Mouse (Mus musculus) midbrain, embryonic 13.5 days (tissue): ENCODE data around the gene Cpne4. TPM values are rescaled to one million over a fixed set of nuclear protein-coding genes. Genes with fewer than 3 reads are reported as not detected.

Experiments
- ATAC-seq: fragments of 200-750 bp; cut with Nextera tagmentation; 2 replicates; pipeline ENCODE4 v1.8.0; 2017; ENCODE audit warnings: mild to moderate bottlenecking, moderate TSS enrichment, moderate library complexity
- H3K27ac ChIP-seq: fragments of 300-500 bp; sonication (generic); 2 replicates; pipeline ENCODE4 v1.5.1; 2015; ENCODE audit warnings: inconsistent platforms, mild to moderate bottlenecking, moderate library complexity
- H3K27me3 ChIP-seq: fragments of 300-500 bp; sonication (generic); 2 replicates; pipeline ENCODE4 v1.6.1; 2015; ENCODE audit warnings: mild to moderate bottlenecking, inconsistent platforms
- H3K36me3 ChIP-seq: fragments of 300-500 bp; sonication (generic); 2 replicates; pipeline ENCODE4 v1.6.1; 2015; ENCODE audit warnings: mild to moderate bottlenecking, inconsistent platforms
- H3K4me1 ChIP-seq: fragments of 300-500 bp; sonication (generic); replicated peaks from 2 replicates; pipeline ENCODE4 v1.6.1; 2015; ENCODE audit warnings: inconsistent platforms
- H3K4me2 ChIP-seq: fragments of 300-500 bp; sonication (generic); replicated peaks from 2 replicates; pipeline ENCODE4 v1.6.1; 2015; ENCODE audit warnings: moderate library complexity, mild to moderate bottlenecking, inconsistent platforms
- H3K4me3 ChIP-seq: fragments of 300-500 bp; sonication (generic); replicated peaks from 2 replicates; pipeline ENCODE4 v1.5.1; 2015; ENCODE audit warnings: mild to moderate bottlenecking, inconsistent platforms
- H3K9ac ChIP-seq: fragments of 300-500 bp; sonication (generic); replicated peaks from 2 replicates; pipeline ENCODE4 v1.6.1; 2015; ENCODE audit warnings: mild to moderate bottlenecking, inconsistent platforms
- H3K9me3 ChIP-seq: fragments of 300-500 bp; sonication (generic); 2 replicates; pipeline ENCODE4 v1.6.1; 2016; ENCODE audit warnings: mild to moderate bottlenecking, inconsistent platforms
- WGBS: fragments of 180-500 bp; shearing (Covaris S2); methylation state at CpG from one replicate; pipeline ENCODE4 v1.1.7; 2015; 5-methylcytosine and 5-hydroxymethylcytosine counted together
- polyA plus RNA-seq: library from polyadenylated mRNA; unstranded; fragments of >200 nt; fragmentation: Nextera tagmentation; extraction: Ambion mirVana; gene quantifications from 2 replicates; pipeline ENCODE4 v1.2.1, GENCODE M21; 2015

Cpne4 gene
- polyA plus RNA-seq, 1 experiment from 2014 or later = 11.2 TPM

- ATAC-seq = no peak
- WGBS = 66% methylated on average over 2 of the region's 2 CpGs
Measured at GRCm38 (mm10) chr9:104693145-104693544, 146.1 kb downstream of the Cpne4 start.

GRCm38 (mm10) chr9:104710831-104711230 is 163.7 kb downstream of the Cpne4 start:
- Histone ChIP-seq H3K4me3 (no peak overlapping the region), H3K27me3 (no peaks in the 10 kb centered on the region), H3K4me1 (no peaks in the 10 kb centered on the region), H3K9me3 (no peaks in the 10 kb centered on the region), H3K27ac (no peak overlapping the region), H3K9ac (no peak overlapping the region), H3K36me3 (no peaks in the 10 kb centered on the region), H3K4me2 (no peak overlapping the region)
- ATAC-seq = no peak
- 85% methylated on average over 5 of the region's 5 CpGs for WGBS

More at GRCm38 (mm10) chr9:104693145-104693544, 146.1 kb downstream of the Cpne4 start:
- Histone ChIP-seq H3K9me3 (no peaks in the 10 kb centered on the region), H3K36me3 (no peaks in the 10 kb centered on the region), H3K9ac (no peak overlapping the region), H3K27me3 (no peaks in the 10 kb centered on the region), H3K27ac (no peak overlapping the region), H3K4me2 (no peak overlapping the region), H3K4me3 (no peak overlapping the region), H3K4me1 (no peaks in the 10 kb centered on the region)

- Histone ChIP-seq H3K4me3 (no peak overlapping the region), H3K4me2 (no peak overlapping the region), H3K27ac (no peak overlapping the region), H3K27me3 (no peaks in the 10 kb centered on the region), H3K36me3 (no peaks in the 10 kb centered on the region), H3K4me1 (no peaks in the 10 kb centered on the region), H3K9me3 (peaks cover 6% of the 10 kb centered on the region; the same call in 1 of the 2 replicates), H3K9ac (no peak overlapping the region)
- 79% methylated on average over 2 of the region's 2 CpGs for WGBS
- no peak for ATAC-seq
Measured at GRCm38 (mm10) chr9:104725311-104725710, 178.2 kb downstream of the Cpne4 start.

- H3K9me3 ChIP-seq = no peaks in the 10 kb centered on the region
- no peaks in the 10 kb centered on the region for H3K27me3 ChIP-seq
- H3K9ac ChIP-seq = no peak overlapping the region
- WGBS = 85% methylated on average over 14 of the region's 14 CpGs
- no peaks in the 10 kb centered on the region for H3K36me3 ChIP-seq
- H3K4me3 ChIP-seq = no peak overlapping the region
- no peak overlapping the region for H3K4me2 ChIP-seq
- no peak overlapping the region for H3K27ac ChIP-seq
- no peaks in the 10 kb centered on the region for H3K4me1 ChIP-seq
- no peak for ATAC-seq
Measured at GRCm38 (mm10) chr9:104742661-104743380, 195.7 kb downstream of the Cpne4 start.

- 74% methylated on average over 14 of the region's 14 CpGs for WGBS
- Histone ChIP-seq H3K27me3 (no peaks in the 10 kb centered on the region), H3K27ac (no peak overlapping the region), H3K4me3 (no peak overlapping the region), H3K4me2 (no peak overlapping the region), H3K4me1 (no peaks in the 10 kb centered on the region), H3K36me3 (no peaks in the 10 kb centered on the region), H3K9ac (no peak overlapping the region), H3K9me3 (no peaks in the 10 kb centered on the region)
- no peak for ATAC-seq
Measured at GRCm38 (mm10) chr9:104755519-104755918, 208.4 kb downstream of the Cpne4 start.

GRCm38 (mm10) chr9:104760031-104760430 is 212.9 kb downstream of the Cpne4 start:
- H3K27ac ChIP-seq = no peak overlapping the region
- no peak for ATAC-seq
- H3K36me3 ChIP-seq = no peaks in the 10 kb centered on the region
- H3K4me1 ChIP-seq = no peaks in the 10 kb centered on the region
- H3K9ac ChIP-seq = no peak overlapping the region
- no peak overlapping the region for H3K4me2 ChIP-seq
- H3K4me3 ChIP-seq = no peak overlapping the region
- H3K9me3 ChIP-seq = no peaks in the 10 kb centered on the region
- H3K27me3 ChIP-seq = no peaks in the 10 kb centered on the region
- 94% methylated on average over 7 of the region's 7 CpGs for WGBS

- H3K9ac ChIP-seq = no peak overlapping the region
- H3K27ac ChIP-seq = no peak overlapping the region
- H3K27me3 ChIP-seq = no peaks in the 10 kb centered on the region
- H3K4me1 ChIP-seq = 0 out of 2 replicates have a peak, but pooled peaks cover 4% of the 10 kb centered on the region
- no peak overlapping the region for H3K4me2 ChIP-seq
- ATAC-seq = no peak
- 77% methylated on average over 7 of the region's 7 CpGs for WGBS
- H3K36me3 ChIP-seq = no peaks in the 10 kb centered on the region
- no peak overlapping the region for H3K4me3 ChIP-seq
- H3K9me3 ChIP-seq = no peaks in the 10 kb centered on the region
Measured at GRCm38 (mm10) chr9:104776198-104776815, 229.2 kb downstream of the Cpne4 start.

GRCm38 (mm10) chr9:104777135-104777534 is 230.0 kb downstream of the Cpne4 start:
- Histone ChIP-seq H3K9me3 (no peaks in the 10 kb centered on the region), H3K27me3 (no peaks in the 10 kb centered on the region), H3K9ac (no peak overlapping the region), H3K4me1 (0 out of 2 replicates have a peak, but pooled peaks cover 4% of the 10 kb centered on the region), H3K36me3 (no peaks in the 10 kb centered on the region), H3K27ac (no peak overlapping the region), H3K4me2 (no peak overlapping the region), H3K4me3 (no peak overlapping the region)
- WGBS = 79% methylated on average over 3 of the region's 3 CpGs
- no peak for ATAC-seq

- Histone ChIP-seq H3K4me1 (0 out of 2 replicates have a peak, but pooled peaks cover 4% of the 10 kb centered on the region), H3K4me2 (no peak overlapping the region), H3K36me3 (no peaks in the 10 kb centered on the region), H3K9ac (no peak overlapping the region), H3K27me3 (no peaks in the 10 kb centered on the region), H3K27ac (no peak overlapping the region), H3K9me3 (no peaks in the 10 kb centered on the region), H3K4me3 (no peak overlapping the region)
- 64% methylated on average over 5 of the region's 5 CpGs for WGBS
- ATAC-seq = no peak
Measured at GRCm38 (mm10) chr9:104777780-104778179, 230.7 kb downstream of the Cpne4 start.

GRCm38 (mm10) chr9:104796601-104797000 is 249.5 kb downstream of the Cpne4 start:
- 9% methylated on average over 2 of the region's 2 CpGs for WGBS
- Histone ChIP-seq H3K9me3 (no peaks in the 10 kb centered on the region), H3K4me3 (no peak overlapping the region), H3K27me3 (no peaks in the 10 kb centered on the region), H3K4me1 (peaks cover 6% of the 10 kb centered on the region; the same call in 1 of the 2 replicates), H3K9ac (no peak overlapping the region), H3K27ac (no peak overlapping the region), H3K36me3 (no peaks in the 10 kb centered on the region), H3K4me2 (no peak overlapping the region)
- ATAC-seq = no peak

- ATAC-seq = no peak
Measured at GRCm38 (mm10) chr9:104804776-104805175, 257.7 kb downstream of the Cpne4 start.

GRCm38 (mm10) chr9:104814681-104815080 is 267.6 kb downstream of the Cpne4 start:
- peak overlapping the region; percentile 39; the same call in 1 of the 2 replicates for H3K27ac ChIP-seq
- H3K4me1 ChIP-seq = no peaks in the 10 kb centered on the region
- ATAC-seq = no peak
- H3K4me2 ChIP-seq = no peak overlapping the region
- no peak overlapping the region for H3K9ac ChIP-seq
- H3K9me3 ChIP-seq = no peaks in the 10 kb centered on the region
- WGBS = 88% methylated on average over 2 of the region's 2 CpGs
- H3K36me3 ChIP-seq = no peaks in the 10 kb centered on the region
- no peaks in the 10 kb centered on the region for H3K27me3 ChIP-seq
- no peak overlapping the region for H3K4me3 ChIP-seq

More at GRCm38 (mm10) chr9:104804776-104805175, 257.7 kb downstream of the Cpne4 start:
- 81% methylated on average over 4 of the region's 4 CpGs for WGBS
- Histone ChIP-seq H3K9ac (no peak overlapping the region), H3K9me3 (no peaks in the 10 kb centered on the region), H3K27me3 (no peaks in the 10 kb centered on the region), H3K27ac (no peak overlapping the region), H3K4me3 (no peak overlapping the region), H3K36me3 (no peaks in the 10 kb centered on the region), H3K4me2 (no peak overlapping the region), H3K4me1 (no peaks in the 10 kb centered on the region)
